Mouse (Mus musculus) right cerebral cortex, postnatal 36 days (tissue): ENCODE measurements at regions not wholly inside any gene's neighbourhood (a gene's known extent, or its start where the extent isn't known, plus 50 kb on each side); places are given as distances from the start of the nearest gene placed in this dataset.

Experiments
- DNase-seq, 2 experiments: peaks; one replicate each; pipeline ENCODE4 v3.0.0; 2022; ENCODE audit warnings: low spot score in 2 of 2, mixed read lengths in 1 of 2

- no peak for DNase-seq
These were observed 118.7 kb upstream of the Tmem45b start for GRCm38 (mm10) chr9:31582947-31583346.

GRCm38 (mm10) chr9:31578506-31579173 is 114.4 kb upstream of the Tmem45b start:
- DNase-seq: no peak

- no peak for DNase-seq
These were observed 112.8 kb upstream of the Tmem45b start for GRCm38 (mm10) chr9:31577066-31577465.

- DNase-seq: no peak
These were observed 102.8 kb upstream of the Tmem45b start for GRCm38 (mm10) chr9:31567029-31567428.

GRCm38 (mm10) chr9:31566257-31567007 is 102.2 kb upstream of the Tmem45b start:
- DNase-seq: no peak

GRCm38 (mm10) chr9:31564996-31565773 is 100.9 kb upstream of the Tmem45b start:
- no peak for DNase-seq

- no peak for DNase-seq
These were observed 99.3 kb upstream of the Tmem45b start for GRCm38 (mm10) chr9:31563541-31563940.

GRCm38 (mm10) chr9:31560226-31560556 is 95.9 kb upstream of the Tmem45b start:
- DNase-seq: no peak

- DNase-seq: peak; percentile 77 to 80
These were observed 95.4 kb upstream of the Tmem45b start for GRCm38 (mm10) chr9:31559506-31560225.

- DNase-seq: no peak
These were observed 79.4 kb upstream of the Tmem45b start for GRCm38 (mm10) chr9:31543691-31544052.

- peak; percentile 60 to 75 for DNase-seq
These were observed 78.8 kb upstream of the Tmem45b start for GRCm38 (mm10) chr9:31542909-31543690.

- no peak for DNase-seq
These were observed 77.4 kb upstream of the Tmem45b start for GRCm38 (mm10) chr9:31541615-31542191.

GRCm38 (mm10) chr9:31538458-31539210 is 74.4 kb upstream of the Tmem45b start:
- DNase-seq: no peak

- no peak for DNase-seq
These were observed 64.8 kb upstream of the Tmem45b start for GRCm38 (mm10) chr9:31529021-31529420.

GRCm38 (mm10) chr9:31527216-31527615 is 63.0 kb upstream of the Tmem45b start:
- DNase-seq: no peak
